Mouse (Mus musculus) thymus, postnatal 10 days (tissue): ENCODE measurements around the gene Ppp3cb.
"Not testable (repeated sequence)": the region's sequence is repeated elsewhere in the genome, so short reads cannot be mapped to it uniquely, and the experiment has no call there.

ENCODE experiments used
- DNase-seq, 2 experiments: peaks; one replicate each; pipeline ENCODE4 v3.0.0; 2021; ENCODE audit warnings: low spot score in 2 of 2

Gene Ppp3cb

GRCm38 (mm10) chr14:20546415-20546814 lies at the start of gene Ppp3cb:
Gene Ppp3cb (minus strand): TSS chr14:20546573.
- DNase-seq: peak; percentile 73 to 81

GRCm38 (mm10) chr14:20595781-20596180 lies 49.4 kb upstream of the Ppp3cb start:
- DNase-seq: no peak

- no peak for DNase-seq
Observed at GRCm38 (mm10) chr14:20587458-20587857, 41.1 kb upstream of the Ppp3cb start.

- DNase-seq: no peak
Observed at GRCm38 (mm10) chr14:20578822-20579407, 32.5 kb upstream of the Ppp3cb start.

GRCm38 (mm10) chr14:20576179-20576578 lies 29.8 kb upstream of the Ppp3cb start:
- DNase-seq: peak; percentile 18 to 73

GRCm38 (mm10) chr14:20573196-20573595 lies 26.8 kb upstream of the Ppp3cb start:
- not testable (repeated sequence) for DNase-seq

- DNase-seq: no peak
Observed at GRCm38 (mm10) chr14:20565256-20566021, 19.1 kb upstream of the Ppp3cb start.

- peak in 1 of 2 experiments; percentile 42 for DNase-seq
Observed at GRCm38 (mm10) chr14:20564692-20565091, 18.3 kb upstream of the Ppp3cb start.

- DNase-seq: no peak
Observed at GRCm38 (mm10) chr14:20561897-20562296, 15.5 kb upstream of the Ppp3cb start.

- no peak for DNase-seq
Observed at GRCm38 (mm10) chr14:20550136-20550535, 3.8 kb upstream of the Ppp3cb start.

- peak; percentile 85 for DNase-seq
Observed at GRCm38 (mm10) chr14:20545529-20546331, 643 bp downstream of the Ppp3cb start.

- DNase-seq: no peak
Observed at GRCm38 (mm10) chr14:20544467-20545411, 1.6 kb downstream of the Ppp3cb start.

- no peak for DNase-seq
Observed at GRCm38 (mm10) chr14:20529643-20530042, 16.7 kb downstream of the Ppp3cb start.

GRCm38 (mm10) chr14:20520179-20520578 lies 26.2 kb downstream of the Ppp3cb start:
- no peak for DNase-seq

GRCm38 (mm10) chr14:20508424-20508823 lies 37.9 kb downstream of the Ppp3cb start:
- no peak for DNase-seq

GRCm38 (mm10) chr14:20502966-20503365 lies 43.4 kb downstream of the Ppp3cb start:
- DNase-seq: no peak

GRCm38 (mm10) chr14:20499982-20500381 lies 46.4 kb downstream of the Ppp3cb start:
- DNase-seq: no peak

- DNase-seq: no peak
Observed at GRCm38 (mm10) chr14:20496603-20497002, 49.8 kb downstream of the Ppp3cb start, which contains the start of gene Mss51. Gene Mss51 (minus strand): TSS chr14:20496901.

- DNase-seq: no peak
Observed at GRCm38 (mm10) chr14:20486031-20486430, 60.3 kb downstream of the Ppp3cb start.

- DNase-seq: no peak
Observed at GRCm38 (mm10) chr14:20482051-20482751, 64.2 kb downstream of the Ppp3cb start.

GRCm38 (mm10) chr14:20481211-20481610 lies 65.2 kb downstream of the Ppp3cb start:
- no peak for DNase-seq
